Mouse (Mus musculus) urinary bladder, postnatal 0 days (tissue): ENCODE data around the gene Olfr391-ps. TPM values are rescaled to one million over a fixed set of nuclear protein-coding genes. Genes with fewer than 3 reads are reported as not detected.

Source experiments
- polyA plus RNA-seq: library from polyadenylated mRNA; unstranded; fragments of >200 nt; fragmentation: Nextera tagmentation; extraction: Ambion mirVana; gene quantifications from 2 replicates; pipeline ENCODE4 v1.2.1, GENCODE M21; 2015

The Olfr391-ps gene
- not detected in 2 replicates for polyA plus RNA-seq

GRCm38 (mm10) chr11:73802952-73803351 lies at the start of gene Olfr391-ps:
Olfr391-ps (minus strand) TSS chr11:73803052.

GRCm38 (mm10) chr11:73851354-73851753 lies 48.5 kb upstream of the Olfr391-ps start, which contains the start of gene Olfr393:
Olfr393 (minus strand) TSS chr11:73851454.

GRCm38 (mm10) chr11:73816949-73817348 lies 14.1 kb upstream of the Olfr391-ps start, which contains the start of gene Olfr392:
Olfr392 (minus strand) TSS chr11:73817049.

GRCm38 (mm10) chr11:73782664-73783063 lies 20.2 kb downstream of the Olfr391-ps start, which contains the start of gene Olfr390:
Olfr390 (plus strand) TSS chr11:73782964.

DNA sequence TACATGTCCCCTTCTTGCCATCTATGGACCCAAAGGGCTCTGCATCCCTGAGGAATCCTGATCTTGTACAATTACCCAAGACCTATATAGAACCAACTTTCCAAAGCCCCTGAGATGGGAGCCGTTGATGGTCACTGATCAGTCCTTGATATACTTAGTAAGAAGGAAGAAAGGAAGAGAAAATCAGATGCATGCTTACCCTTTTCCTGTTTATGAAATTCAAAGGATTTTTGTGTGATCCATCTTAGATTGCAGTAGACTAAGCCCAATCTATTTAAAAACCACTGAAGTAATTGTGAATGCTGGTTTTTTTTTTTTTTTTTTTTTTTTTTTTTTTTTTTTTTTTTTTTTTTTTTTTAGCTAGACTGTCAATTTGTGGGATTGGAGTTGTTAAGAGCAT lies 22.2 kb downstream of the Olfr391-ps start, which contains the start of gene Olfr389:
Gene Olfr389 (minus strand): TSS at position 101 of the 400 bp plus-strand sequence.

Other genes starting within 250 kb of the Olfr391-ps start
- gene Olfr385, start 210.0 kb downstream of the Olfr391-ps start, polyA plus RNA-seq: not detected in 2 replicates
- gene Olfr384, start 204.5 kb downstream of the Olfr391-ps start, polyA plus RNA-seq: not detected in 2 replicates
- not detected in 2 replicates for gene Zfp735, start 114.3 kb downstream of the Olfr391-ps start, polyA plus RNA-seq
- not detected in 2 replicates for gene Olfr389, start 22.3 kb downstream of the Olfr391-ps start, polyA plus RNA-seq
- not detected in 2 replicates for gene Olfr390, start 20.1 kb downstream of the Olfr391-ps start, polyA plus RNA-seq
- not detected in 2 replicates for gene Olfr392, start 14.0 kb upstream of the Olfr391-ps start, polyA plus RNA-seq
- not detected in 2 replicates for gene Olfr393, start 48.4 kb upstream of the Olfr391-ps start, polyA plus RNA-seq
- not detected in 2 replicates for gene Olfr394, start 87.7 kb upstream of the Olfr391-ps start, polyA plus RNA-seq
- gene Olfr395, start 106.2 kb upstream of the Olfr391-ps start, polyA plus RNA-seq: not detected in 2 replicates
- gene Olfr23, start 133.6 kb upstream of the Olfr391-ps start, polyA plus RNA-seq: not detected in 2 replicates
- not detected in 2 replicates for gene Olfr397, start 157.8 kb upstream of the Olfr391-ps start, polyA plus RNA-seq
- not detected in 2 replicates for gene Olfr398, start 187.4 kb upstream of the Olfr391-ps start, polyA plus RNA-seq